Mouse (Mus musculus) granulocyte monocyte progenitor cell, adult 5-6 weeks (primary cell): ENCODE measurements around the gene Spink4. TPM values are rescaled to one million over a fixed set of nuclear protein-coding genes. Genes with fewer than 3 reads are reported as not detected.
"Not testable (repeated sequence)": the region's sequence is repeated elsewhere in the genome, so short reads cannot be mapped to it uniquely, and the experiment has no call there.

Experiments used
- ATAC-seq: replicated peaks from 2 replicates; pipeline ENCODE4 v1.8.0; 2016; ENCODE audit warnings: mild to moderate bottlenecking, moderate TSS enrichment, inconsistent platforms; ENCODE audit not compliant: poor library complexity, severe bottlenecking
- total RNA-seq, 2 experiments: library from RNA; stranded (forward) in 1 of 2; stranded (reverse) in 1 of 2; fragments of 200-712, 200-1000 nt in 1 of 2; fragments of >200 nt in 1 of 2; fragmentation: Nextera tagmentation in 1 of 2; gene quantifications; 2 replicates each; pipeline ENCODE4 v1.2.3; 2014 to 2017

Gene Spink4
- total RNA-seq, 2 experiments from 2014 or later: not detected

DNA sequence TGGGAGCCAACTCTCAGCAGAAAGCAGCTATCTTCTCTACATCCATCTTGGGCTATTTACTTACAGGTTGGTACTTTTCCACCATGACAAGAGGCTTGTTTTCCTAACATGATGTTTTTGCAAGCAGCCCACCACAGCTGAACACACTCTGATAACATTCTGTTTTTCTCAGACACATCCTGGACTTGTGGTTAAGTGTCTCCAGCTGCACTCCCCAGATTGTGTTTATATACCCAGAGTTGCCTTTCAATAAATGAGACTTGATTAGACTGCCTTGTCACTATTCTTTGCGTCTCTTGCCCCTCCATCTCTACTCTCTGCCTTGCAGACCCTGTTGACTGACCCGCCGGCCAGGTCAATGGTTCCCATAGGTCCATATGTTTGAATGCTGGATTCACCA lies 19.8 kb upstream of the Spink4 start:
- ATAC-seq: no peak

GRCm38 (mm10) chr4:40900612-40901011 lies 19.2 kb upstream of the Spink4 start:
- no peak for ATAC-seq

GRCm38 (mm10) chr4:40906298-40906697 lies 13.6 kb upstream of the Spink4 start:
- ATAC-seq: peak; percentile 63

GRCm38 (mm10) chr4:40908261-40908969 lies 11.4 kb upstream of the Spink4 start:
- no peak for ATAC-seq

DNA sequence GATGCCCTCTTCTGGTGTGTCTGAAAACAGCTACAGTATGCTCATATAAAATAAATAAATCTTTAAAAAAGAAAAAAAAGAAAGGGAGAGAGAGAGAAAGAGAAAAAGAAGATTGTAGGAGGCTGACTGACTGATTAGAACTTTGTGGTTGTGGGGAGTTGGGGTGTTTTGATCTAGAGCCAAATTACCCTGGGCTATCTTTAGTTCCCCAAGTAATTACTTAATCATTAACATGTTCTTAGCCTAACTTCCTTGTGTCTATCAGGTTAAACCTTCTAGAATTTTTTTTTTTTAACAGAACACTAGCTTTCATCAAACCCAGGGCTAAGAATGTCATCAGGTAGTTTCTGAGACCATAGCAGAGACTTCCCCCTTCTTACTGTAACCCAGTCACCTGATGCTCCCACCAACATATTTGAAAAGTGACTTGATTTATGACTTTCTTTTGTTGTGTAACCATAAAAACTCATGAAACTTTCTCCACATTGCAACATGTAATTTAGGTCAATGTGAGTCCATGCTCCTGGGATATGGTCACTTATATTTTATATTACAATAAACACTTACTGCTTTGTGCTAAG lies 5.5 kb upstream of the Spink4 start:
- ATAC-seq: peak; percentile 88

- no peak for ATAC-seq
Measured at GRCm38 (mm10) chr4:40915947-40916346, 3.9 kb upstream of the Spink4 start.

DNA sequence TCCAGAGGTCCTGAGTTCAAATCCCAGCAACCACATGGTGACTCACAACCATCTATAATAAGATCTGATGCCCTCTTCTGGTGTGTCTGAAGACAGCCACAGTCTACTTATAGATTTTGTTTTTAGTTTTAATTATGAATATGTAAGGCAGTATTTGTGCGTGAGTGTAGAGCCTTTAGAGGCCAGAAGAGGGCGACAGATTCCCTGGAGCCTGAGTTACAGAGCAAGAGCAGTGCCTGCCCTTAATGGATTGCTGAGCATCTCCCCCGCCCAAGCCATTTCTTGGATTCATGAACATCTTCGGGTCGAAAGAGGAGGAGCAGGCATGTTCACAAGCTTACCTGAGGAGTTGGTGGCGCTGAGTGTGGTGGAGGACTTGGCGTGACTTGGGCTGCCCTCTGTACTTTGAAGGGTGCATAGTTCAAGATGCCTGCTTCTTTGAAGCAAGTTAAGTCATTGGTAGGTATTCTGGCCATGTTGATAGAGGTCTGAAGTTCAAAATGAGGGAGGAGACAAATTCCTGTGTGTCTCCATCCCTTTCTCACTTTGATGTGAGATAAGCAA lies 3.2 kb upstream of the Spink4 start:
- no peak for ATAC-seq

DNA sequence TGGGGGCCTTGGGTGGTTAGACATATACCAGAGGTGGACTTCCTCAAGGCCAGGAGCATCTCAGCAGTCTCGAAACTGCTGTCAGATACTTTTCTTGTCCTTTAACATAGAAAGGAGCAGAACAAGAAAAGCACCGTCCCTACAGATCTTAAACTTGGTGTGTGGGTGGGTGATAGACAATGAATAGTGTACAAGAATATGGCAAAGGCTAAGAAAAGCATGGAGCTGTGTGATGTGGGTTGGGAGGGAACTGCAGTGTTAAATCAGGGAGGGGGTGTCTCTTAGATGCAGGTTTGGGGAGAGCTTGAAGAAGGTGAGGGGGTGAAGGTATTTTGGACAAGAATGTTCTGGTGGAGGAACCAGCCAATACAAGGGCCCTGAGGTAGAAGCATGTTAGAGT lies 724 bp downstream of the Spink4 start:
- ATAC-seq: no peak

- no peak for ATAC-seq
Measured at GRCm38 (mm10) chr4:40921288-40921687, 1.4 kb downstream of the Spink4 start.

DNA sequence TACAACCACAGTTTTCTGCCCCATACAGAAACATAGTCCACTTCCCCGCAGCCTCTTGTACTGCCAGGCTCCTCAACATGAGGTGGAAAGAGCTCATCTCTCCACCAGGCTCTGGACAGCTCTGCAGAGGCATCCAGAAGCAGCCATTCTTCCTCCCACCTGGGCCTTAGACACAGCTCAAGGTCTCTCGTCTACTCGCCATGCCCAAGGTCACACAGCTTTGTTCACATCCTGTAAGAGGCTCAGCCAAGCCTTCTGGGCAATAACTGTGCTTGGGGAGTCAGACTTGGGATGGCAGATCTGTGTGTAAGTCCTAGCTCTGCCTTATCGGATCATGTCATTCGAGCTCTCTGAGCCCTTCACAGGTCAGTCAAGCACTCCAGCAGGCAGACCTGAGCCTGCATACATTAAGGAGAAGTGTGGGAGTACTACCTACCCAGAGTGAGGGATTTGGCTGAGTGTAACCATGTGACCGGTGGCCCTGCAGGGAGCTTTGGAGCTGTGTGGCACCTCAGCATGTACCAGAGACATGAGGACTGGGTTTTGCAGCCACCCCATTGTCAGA lies 3.3 kb downstream of the Spink4 start:
- ATAC-seq: no peak

GRCm38 (mm10) chr4:40925568-40925967 lies 5.7 kb downstream of the Spink4 start:
- no peak for ATAC-seq

GRCm38 (mm10) chr4:40929046-40929445 lies 9.2 kb downstream of the Spink4 start:
- no peak for ATAC-seq

GRCm38 (mm10) chr4:40933694-40934093 lies 13.8 kb downstream of the Spink4 start:
- no peak for ATAC-seq

DNA sequence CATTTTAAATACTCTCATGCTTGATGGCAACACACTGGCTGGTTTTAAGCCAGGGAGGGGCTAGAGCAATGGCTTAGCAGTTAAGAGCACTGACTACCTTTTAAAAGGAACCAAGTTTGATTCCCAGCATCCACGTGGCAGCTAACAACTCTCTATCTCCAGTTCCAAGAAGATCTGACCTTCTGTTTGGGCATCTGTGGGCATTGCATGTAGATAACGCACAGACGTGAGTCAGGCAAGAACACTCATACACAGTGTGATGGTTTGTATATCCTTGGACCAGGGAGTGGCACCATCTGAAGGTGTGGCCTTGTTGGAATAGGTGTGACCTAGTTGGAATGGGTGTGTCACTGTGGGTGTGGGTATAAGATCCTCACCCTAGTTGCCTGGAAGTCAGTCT lies 14.5 kb downstream of the Spink4 start:
- ATAC-seq: not testable (repeated sequence)

GRCm38 (mm10) chr4:40936175-40936839 lies 16.5 kb downstream of the Spink4 start:
- no peak for ATAC-seq

- no peak for ATAC-seq
Measured at GRCm38 (mm10) chr4:40938793-40939192, 18.9 kb downstream of the Spink4 start.

DNA sequence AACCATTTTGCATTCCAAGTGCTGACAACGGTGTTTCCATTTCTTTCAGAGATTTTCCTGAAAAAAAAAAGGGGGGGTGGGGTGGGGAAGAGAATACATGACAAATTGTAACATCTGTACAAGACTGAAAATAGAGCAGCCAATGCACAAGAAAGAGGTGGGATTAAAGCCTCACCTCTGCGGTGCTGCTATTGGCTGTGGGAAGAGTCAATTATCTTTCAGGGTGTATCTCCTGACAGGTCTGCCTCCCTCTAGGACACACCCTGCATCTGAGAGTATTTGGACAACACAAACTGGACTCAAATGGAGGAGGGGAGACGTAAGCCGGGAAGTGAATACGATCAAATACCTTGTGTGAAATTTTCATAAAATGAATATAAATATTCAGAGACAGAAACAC lies 23.8 kb downstream of the Spink4 start:
- no peak for ATAC-seq

GRCm38 (mm10) chr4:40946516-40947121 lies 26.8 kb downstream of the Spink4 start:
- no peak for ATAC-seq

DNA sequence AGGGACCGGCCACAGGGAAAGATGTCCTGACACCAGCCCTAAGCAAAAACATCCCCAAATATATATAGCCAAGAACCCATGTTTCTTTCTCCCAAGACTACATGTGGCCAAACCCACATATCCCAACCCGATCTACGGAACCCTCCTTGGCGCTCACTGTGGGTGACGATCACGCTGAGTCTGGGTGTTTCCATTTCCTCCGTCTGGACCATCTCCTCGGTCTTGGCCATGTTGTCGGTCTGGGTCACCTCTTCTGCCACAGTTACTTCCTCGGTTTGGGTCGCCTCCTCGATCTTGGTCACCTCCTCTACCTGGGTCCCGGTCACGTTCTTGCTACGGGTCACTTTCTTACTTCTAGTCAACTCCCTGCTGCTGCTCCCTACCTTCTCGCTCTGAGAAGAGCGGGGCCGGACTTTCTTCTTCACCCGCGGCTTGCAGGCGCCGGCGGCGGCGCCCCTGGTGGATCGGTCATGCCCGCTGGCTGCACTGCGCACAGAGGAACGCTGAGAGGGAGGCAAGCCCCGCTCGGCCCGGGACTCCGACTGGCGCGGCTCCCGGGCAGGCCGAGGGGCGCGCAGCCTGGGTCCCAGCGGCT lies 27.8 kb downstream of the Spink4 start:
- ATAC-seq: peak; percentile 23

DNA sequence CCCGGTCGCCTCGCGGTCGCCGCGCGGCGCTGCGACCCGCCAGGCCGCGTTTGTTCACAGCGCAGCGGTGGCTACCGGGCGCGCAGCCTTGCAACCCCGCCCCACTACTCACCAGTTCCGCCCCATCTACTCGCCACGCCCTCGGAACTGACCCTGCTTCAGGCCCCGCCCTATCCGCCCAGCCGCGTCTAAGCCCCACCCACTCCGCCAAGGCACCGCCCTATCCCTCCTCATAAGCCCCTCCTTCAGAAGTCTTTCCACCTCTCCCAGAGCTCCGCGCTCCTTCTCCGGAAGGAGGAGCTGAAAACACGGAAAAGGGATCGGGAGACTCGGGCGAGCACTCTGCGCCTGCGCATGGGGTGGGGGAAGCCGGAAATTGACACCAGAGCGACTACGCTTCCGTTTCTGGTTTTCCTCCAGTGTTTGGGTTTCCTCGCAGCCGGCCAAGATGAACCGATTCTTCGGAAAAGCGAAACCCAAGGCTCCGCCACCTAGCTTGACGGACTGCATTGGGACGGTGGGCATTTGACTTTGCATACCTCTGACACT lies 28.4 kb downstream of the Spink4 start, which contains the start of the genes Bag1 and Chmp5:
Bag1 (minus strand) TSS at position 135 of the 549 bp plus-strand sequence.
Chmp5 (plus strand) TSS at position 248 of the 549 bp plus-strand sequence.
- peak; percentile 98 for ATAC-seq
